Mouse (Mus musculus): ENCODE measurements around the gene Gm14418.
"Not testable (repeated sequence)": the region's sequence is repeated elsewhere in the genome, so short reads cannot be mapped to it uniquely, and the experiment has no call there.

Gene Gm14418

GRCm38 (mm10) chr2:177398096-177398495 is at the start of gene Gm14418:
Gm14418 (minus strand) TSS chr2:177398320.
- not testable (repeated sequence) for DNase-seq (ENCODE audit: low read depth, low spot score)
